Mouse (Mus musculus) kidney, adult 2 months (tissue): ENCODE measurements around the gene Mtcl1. TPM values are rescaled to one million over a fixed set of nuclear protein-coding genes. Genes with fewer than 3 reads are reported as not detected.
A peak's percentile ranks its signal among the peaks of the same experiment; 100 is the strongest.

Experiments
- DNase-seq: peaks from one replicate; pipeline ENCODE4 v3.0.0; 2021
- H3K27ac ChIP-seq: fragments of 200-500 bp; 2 replicates; pipeline ENCODE4 v1.5.1; 2012; ENCODE audit warnings: low read depth, low read length, control low read depth, inconsistent platforms; ENCODE audit not compliant: insufficient read depth
- H3K27me3 ChIP-seq: fragments of 200-500 bp; replicated peaks from 2 replicates; pipeline ENCODE4 v1.6.1; 2012; ENCODE audit warnings: mild to moderate bottlenecking, moderate library complexity, low read length, inconsistent platforms; ENCODE audit not compliant: control insufficient read depth, insufficient read depth
- H3K36me3 ChIP-seq: fragments of 200-500 bp; 2 replicates; pipeline ENCODE4 v1.6.1; 2012; ENCODE audit warnings: mild to moderate bottlenecking, moderate library complexity, low read length, inconsistent platforms; ENCODE audit not compliant: control insufficient read depth, insufficient read depth
- H3K4me1 ChIP-seq: fragments of 200-500 bp; 2 replicates; pipeline ENCODE4 v1.6.1; 2011; ENCODE audit warnings: low read length; ENCODE audit not compliant: control insufficient read depth, insufficient read depth
- H3K4me3 ChIP-seq: fragments of 200-500 bp; 2 replicates; pipeline ENCODE4 v1.5.1; 2011; ENCODE audit warnings: mild to moderate bottlenecking, low read depth, low read length, control low read depth; ENCODE audit not compliant: insufficient read depth
- CTCF ChIP-seq: fragments of 200-500 bp; conservative IDR thresholded peaks from 2 replicates; pipeline ENCODE4 v1.5.1; 2011; ENCODE audit warnings: low read depth, mild to moderate bottlenecking, control low read depth, low read length, moderate library complexity, mixed read lengths; ENCODE audit not compliant: insufficient read depth, insufficient read length
- POLR2A ChIP-seq: fragments of 200-500 bp; IDR thresholded peaks from one replicate; pipeline ENCODE4 v1.6.1; 2011; ENCODE audit warnings: low read depth, low read length, control low read depth
- WGBS: fragments of 180-500 bp; shearing (Covaris S2); methylation state at CpG from one replicate; pipeline ENCODE4 v1.1.7; 2018; 5-methylcytosine and 5-hydroxymethylcytosine counted together
- polyA plus RNA-seq: library from polyadenylated mRNA; depleted of rRNA; stranded (reverse); fragments of >200 nt; gene quantifications from 2 replicates; pipeline ENCODE4 v1.2.3, GENCODE M21; 2012

Mtcl1 gene
- polyA plus RNA-seq, 1 experiment, result 3.5 TPM

GRCm38 (mm10) chr17:66334894-66335293 is 114.7 kb downstream of the Mtcl1 start:
- Histone ChIP-seq H3K36me3 (no peaks in the 10 kb centered on the region), H3K27ac (no peak overlapping the region), H3K4me3 (no peak overlapping the region), H3K27me3 (no peaks in the 10 kb centered on the region), H3K4me1 (no peaks in the 10 kb centered on the region)
- TF ChIP-seq CTCF, result no peak
- 76% methylated on average over 4 of the region's 4 CpGs for WGBS
- DNase-seq, result no peak

GRCm38 (mm10) chr17:66331207-66331606 is 118.3 kb downstream of the Mtcl1 start:
- WGBS, result 56% methylated on average over 6 of the region's 6 CpGs
- no peak for TF ChIP-seq CTCF
- no peak for TF ChIP-seq POLR2A
- no peaks in the 10 kb centered on the region for H3K27me3 ChIP-seq
- DNase-seq, result no peak
- no peak overlapping the region for H3K4me3 ChIP-seq
- H3K36me3 ChIP-seq, result no peaks in the 10 kb centered on the region
- H3K27ac ChIP-seq, result no peak overlapping the region
- no peaks in the 10 kb centered on the region for H3K4me1 ChIP-seq

GRCm38 (mm10) chr17:66326552-66327045 is 123.0 kb downstream of the Mtcl1 start:
- TF ChIP-seq POLR2A (no peak), CTCF (0 out of 2 replicates have a peak, but pooled peaks have one; percentile 28)
- H3K27me3 ChIP-seq, result no peaks in the 10 kb centered on the region
- no peak overlapping the region for H3K4me3 ChIP-seq
- H3K36me3 ChIP-seq, result no peaks in the 10 kb centered on the region
- DNase-seq, result no peak
- H3K4me1 ChIP-seq, result no peaks in the 10 kb centered on the region
- no peak overlapping the region for H3K27ac ChIP-seq
- WGBS, result 84% methylated on average over 5 of the region's 5 CpGs

GRCm38 (mm10) chr17:66326204-66326545 is 123.4 kb downstream of the Mtcl1 start:
- Histone ChIP-seq H3K27ac (no peak overlapping the region), H3K4me1 (no peaks in the 10 kb centered on the region), H3K4me3 (no peak overlapping the region), H3K36me3 (no peaks in the 10 kb centered on the region), H3K27me3 (no peaks in the 10 kb centered on the region)
- TF ChIP-seq POLR2A, result no peak
- no peak for TF ChIP-seq CTCF
- WGBS, result 46% methylated on average over 4 of the region's 4 CpGs
- DNase-seq, result no peak

- H3K27me3 ChIP-seq, result no peaks in the 10 kb centered on the region
- no peak overlapping the region for H3K27ac ChIP-seq
- DNase-seq, result no peak
- no peak for TF ChIP-seq POLR2A
- TF ChIP-seq CTCF, result no peak
- no peaks in the 10 kb centered on the region for H3K4me1 ChIP-seq
- 44% methylated on average over 14 of the region's 14 CpGs for WGBS
- H3K4me3 ChIP-seq, result no peak overlapping the region
- H3K36me3 ChIP-seq, result no peaks in the 10 kb centered on the region
Observed at GRCm38 (mm10) chr17:66325440-66326203, 123.9 kb downstream of the Mtcl1 start.

- Histone ChIP-seq H3K27ac (no peak overlapping the region), H3K36me3 (no peaks in the 10 kb centered on the region), H3K27me3 (no peaks in the 10 kb centered on the region), H3K4me1 (no peaks in the 10 kb centered on the region), H3K4me3 (no peak overlapping the region)
- WGBS, result 91% methylated on average over 3 of the region's 3 CpGs
- TF ChIP-seq POLR2A (no peak), CTCF (no peak)
- DNase-seq, result no peak
Observed at GRCm38 (mm10) chr17:66324836-66325235, 124.7 kb downstream of the Mtcl1 start.

GRCm38 (mm10) chr17:66322646-66323255 is 126.8 kb downstream of the Mtcl1 start:
- no peaks in the 10 kb centered on the region; the same call in 1 of the 2 replicates for H3K4me1 ChIP-seq
- whole genome bisulfite sequencing, result 83% methylated on average over 15 of the region's 15 CpGs

More at GRCm38 (mm10) chr17:66322646-66323255, 126.8 kb downstream of the Mtcl1 start:
- no peak for DNase-seq
- no peak overlapping the region for H3K4me3 ChIP-seq
- H3K27ac ChIP-seq, result no peak overlapping the region
- no peaks in the 10 kb centered on the region for H3K27me3 ChIP-seq
- no peaks in the 10 kb centered on the region for H3K36me3 ChIP-seq
- TF ChIP-seq POLR2A (no peak), CTCF (no peak)
